Mouse (Mus musculus) midbrain, postnatal 0 days (tissue): ENCODE data around the gene Irf4. TPM values are rescaled to one million over a fixed set of nuclear protein-coding genes. Genes with fewer than 3 reads are reported as not detected.

ENCODE experiments used
- ATAC-seq: fragments of 200-750 bp; cut with Nextera tagmentation; 2 replicates; pipeline ENCODE4 v1.8.0; 2017; ENCODE audit warnings: moderate number of reproducible peaks, mild to moderate bottlenecking, moderate TSS enrichment, moderate library complexity; ENCODE audit not compliant: low FRiP score
- DNase-seq: peaks from one replicate; pipeline ENCODE4 v3.0.0-alpha.2; 2015; ENCODE audit warnings: low spot score
- H3K27ac ChIP-seq: fragments of 300-500 bp; sonication (generic); 2 replicates; pipeline ENCODE4 v1.5.1; 2014; ENCODE audit warnings: low read depth, mild to moderate bottlenecking, low read length, mixed read lengths
- H3K27me3 ChIP-seq: fragments of 300-500 bp; sonication (generic); 2 replicates; pipeline ENCODE4 v1.6.1; 2014; ENCODE audit warnings: low read length, control low read depth, mixed read lengths; ENCODE audit not compliant: insufficient read depth
- H3K36me3 ChIP-seq: fragments of 300-500 bp; sonication (generic); 2 replicates; pipeline ENCODE4 v1.6.1; 2014; ENCODE audit warnings: low read length, control low read depth, mixed read lengths; ENCODE audit not compliant: insufficient read depth
- H3K4me1 ChIP-seq: fragments of 300-500 bp; sonication (generic); 2 replicates; pipeline ENCODE4 v1.6.1; 2014; ENCODE audit warnings: mild to moderate bottlenecking, control low read depth, antibody characterized with exemption, low read length, mixed read lengths; ENCODE audit not compliant: insufficient read depth
- H3K4me2 ChIP-seq: fragments of 300-500 bp; sonication (generic); 2 replicates; pipeline ENCODE4 v1.6.1; 2014; ENCODE audit warnings: low read depth, mild to moderate bottlenecking, low read length, mixed read lengths; ENCODE audit not compliant: poor library complexity, severe bottlenecking
- H3K4me3 ChIP-seq: fragments of 300-500 bp; sonication (generic); 2 replicates; pipeline ENCODE4 v1.5.1; 2014; ENCODE audit warnings: low read depth, mild to moderate bottlenecking, low read length, moderate library complexity
- H3K9ac ChIP-seq: fragments of 300-500 bp; sonication (generic); replicated peaks from 2 replicates; pipeline ENCODE4 v1.6.1; 2014; ENCODE audit warnings: mild to moderate bottlenecking, low read length, moderate library complexity, mixed read lengths; ENCODE audit not compliant: poor library complexity, severe bottlenecking
- H3K9me3 ChIP-seq: fragments of 300-500 bp; sonication (generic); 2 replicates; pipeline ENCODE4 v1.6.1; 2016; ENCODE audit warnings: low read length, control low read depth
- CTCF ChIP-seq: IDR thresholded peaks from 2 replicates; pipeline ENCODE4 v1.5.1; 2016; ENCODE audit warnings: antibody characterized with exemption, mild to moderate bottlenecking
- WGBS: fragments of 180-500 bp; shearing (Covaris S2); extraction: QIAGEN DNeasy Blood & Tissue Kit; methylation state at CpG from one replicate; pipeline ENCODE4 v1.1.7; 2014; 5-methylcytosine and 5-hydroxymethylcytosine counted together
- polyA plus RNA-seq: library from polyadenylated mRNA; unstranded; fragments of >200 nt; fragmentation: Nextera tagmentation; extraction: Ambion mirVana; gene quantifications from 2 replicates; pipeline ENCODE4 v1.2.1, GENCODE M21; 2015
- total RNA-seq: library from RNA; depleted of rRNA; stranded (reverse); fragments of >200 nt; gene quantifications from 2 replicates; pipeline ENCODE4 v1.2.3, GENCODE M21; 2014

Gene Irf4
- total and polyA plus RNA-seq, 2 experiments from 2014 or later = 0.02 to 0.44 TPM

DNA sequence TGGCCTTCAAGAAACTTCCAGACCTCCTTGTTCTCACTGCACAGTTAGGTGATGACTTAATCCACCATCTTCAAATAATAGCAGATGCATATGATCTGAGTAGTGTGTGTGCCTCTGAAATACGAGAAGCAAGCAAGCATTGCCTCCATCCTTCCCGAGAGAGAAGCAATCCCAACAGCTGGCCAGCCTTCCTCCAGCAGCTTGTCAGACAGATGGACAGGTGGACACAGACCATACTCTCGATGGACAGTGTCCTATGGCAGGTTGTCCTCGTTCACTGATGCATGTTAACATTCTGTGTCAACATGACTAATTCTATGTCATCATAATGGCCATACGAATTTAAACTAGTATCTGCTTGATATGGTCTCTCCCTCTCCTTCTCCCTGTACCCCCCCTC, 25.8 kb upstream of the Irf4 start:
- DNase-seq = no peak
- Histone ChIP-seq H3K4me1 (no peaks in the 10 kb centered on the region), H3K27ac (no peak overlapping the region), H3K4me2 (no peak overlapping the region), H3K36me3 (no peaks in the 10 kb centered on the region), H3K4me3 (no peak overlapping the region), H3K9ac (no peak overlapping the region), H3K27me3 (no peaks in the 10 kb centered on the region), H3K9me3 (no peaks in the 10 kb centered on the region)
- no peak for TF ChIP-seq CTCF
- ATAC-seq = no peak
- WGBS = 64% methylated on average over 5 of the region's 5 CpGs

DNA sequence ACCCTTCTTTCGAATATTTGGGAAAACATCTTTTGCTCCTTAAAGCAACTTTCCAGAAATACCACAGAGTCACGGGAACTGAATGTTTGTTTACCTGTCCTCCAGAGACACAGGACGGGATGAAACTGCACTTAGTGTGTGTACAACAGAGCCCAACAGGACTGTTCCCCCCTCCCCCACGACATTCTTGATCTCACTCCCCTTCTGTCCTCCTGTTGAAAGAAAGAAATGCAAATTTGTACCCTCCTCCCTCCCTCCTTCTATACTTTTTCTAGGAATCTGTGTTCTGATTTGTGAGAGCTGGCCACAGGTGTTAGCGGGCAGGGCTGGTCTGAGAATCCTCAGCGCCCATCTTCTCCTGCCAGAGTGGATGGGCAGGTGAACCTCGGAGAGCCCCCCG, 25.2 kb upstream of the Irf4 start:
- Histone ChIP-seq H3K4me3 (no peak overlapping the region), H3K27ac (no peak overlapping the region), H3K9me3 (no peaks in the 10 kb centered on the region), H3K36me3 (no peaks in the 10 kb centered on the region), H3K4me2 (no peak overlapping the region), H3K9ac (no peak overlapping the region), H3K27me3 (no peaks in the 10 kb centered on the region), H3K4me1 (no peaks in the 10 kb centered on the region)
- 69% methylated on average over 8 of the region's 8 CpGs for WGBS
- no peak for DNase-seq
- TF ChIP-seq CTCF = no peak
- no peak for ATAC-seq

DNA sequence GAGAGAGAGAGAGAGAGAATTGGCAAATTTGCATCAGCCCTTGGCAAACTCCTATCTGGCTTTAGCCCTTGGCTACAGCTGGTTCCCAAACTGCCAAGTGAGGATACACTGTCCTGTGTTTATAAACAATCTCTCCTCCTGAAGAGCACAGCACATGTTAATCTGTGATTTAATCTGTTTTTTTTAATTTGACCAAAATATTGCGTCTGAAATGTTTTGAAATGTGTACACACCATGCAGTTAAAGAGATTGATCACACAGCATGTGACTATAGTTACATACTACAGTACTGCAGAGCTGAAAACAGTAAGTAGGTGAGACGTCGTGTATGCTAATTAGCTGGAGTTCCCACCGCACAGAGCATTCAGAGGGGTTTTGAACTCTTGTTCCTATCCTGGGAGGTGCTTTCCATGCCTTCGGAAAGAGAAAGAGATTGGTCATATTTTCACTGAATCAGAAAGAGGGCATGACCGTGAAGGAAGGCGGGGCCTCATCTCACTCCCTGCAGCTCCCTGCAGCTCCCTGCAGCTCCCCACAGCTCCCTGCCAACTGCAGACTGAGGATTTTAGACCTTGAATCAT, 24.2 kb upstream of the Irf4 start:
- no peaks in the 10 kb centered on the region for H3K4me1 ChIP-seq
- no peaks in the 10 kb centered on the region for H3K27me3 ChIP-seq
- no peak overlapping the region for H3K4me3 ChIP-seq
- no peak overlapping the region for H3K27ac ChIP-seq
- no peaks in the 10 kb centered on the region for H3K9me3 ChIP-seq
- 23% methylated on average over 7 of the region's 7 CpGs for WGBS
- no peak overlapping the region for H3K4me2 ChIP-seq
- no peaks in the 10 kb centered on the region for H3K36me3 ChIP-seq
- H3K9ac ChIP-seq = no peak overlapping the region
- DNase-seq (peak; percentile 67), ATAC-seq (no peak)
- no peak for TF ChIP-seq CTCF

DNA sequence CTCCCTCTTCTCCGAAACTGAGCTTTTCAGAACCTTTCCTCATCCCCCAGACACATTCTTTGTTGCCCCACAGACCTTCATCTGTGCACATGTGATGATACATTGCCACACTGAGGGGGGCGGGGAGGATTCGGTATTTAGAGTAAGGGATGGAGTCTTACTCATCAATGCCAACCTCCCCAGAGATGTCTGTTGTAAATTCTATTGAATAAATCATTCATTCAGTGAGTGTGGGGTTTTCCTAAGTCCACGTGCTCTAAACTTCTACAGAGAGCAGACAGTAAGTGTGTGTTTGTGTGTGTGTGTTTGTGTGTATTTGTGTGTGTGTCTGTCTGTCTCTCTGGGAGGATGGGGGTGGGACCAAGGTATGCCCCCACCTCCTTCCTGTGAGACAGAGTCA, 22.1 kb upstream of the Irf4 start:
- DNase-seq = no peak
- no peaks in the 10 kb centered on the region for H3K27me3 ChIP-seq
- 88% methylated on average over 4 of the region's 4 CpGs for WGBS

DNA sequence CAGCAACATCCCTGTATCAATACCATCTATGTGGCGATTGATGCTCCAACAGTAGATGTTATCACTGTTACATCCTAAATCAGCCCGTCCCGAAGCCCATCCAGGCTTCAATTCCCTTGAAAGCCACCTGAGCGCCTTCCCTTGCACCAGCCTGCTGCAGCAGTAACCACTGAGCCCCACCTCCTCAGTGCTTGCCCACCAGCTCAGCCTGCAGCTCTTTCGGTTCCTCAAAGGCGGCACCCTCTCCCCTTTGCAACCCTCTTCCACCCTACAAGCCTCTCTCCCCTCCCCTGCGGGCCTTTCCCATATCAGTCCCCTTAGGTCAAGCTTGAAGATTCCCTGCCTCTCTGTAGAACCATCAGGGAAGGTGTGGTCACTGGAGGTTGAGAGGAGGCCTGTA, 20.9 kb upstream of the Irf4 start:
- no peak overlapping the region for H3K27ac ChIP-seq
- WGBS = 97% methylated on average over 7 of the region's 7 CpGs
- no peaks in the 10 kb centered on the region for H3K4me1 ChIP-seq

More for the DNA sequence above, 22.1 kb upstream of the Irf4 start:
- Histone ChIP-seq H3K36me3 (no peaks in the 10 kb centered on the region), H3K9me3 (no peaks in the 10 kb centered on the region), H3K4me1 (no peaks in the 10 kb centered on the region), H3K4me3 (no peak overlapping the region), H3K9ac (no peak overlapping the region), H3K27ac (no peak overlapping the region), H3K4me2 (no peak overlapping the region)
- TF ChIP-seq CTCF = no peak
- no peak for ATAC-seq

DNA sequence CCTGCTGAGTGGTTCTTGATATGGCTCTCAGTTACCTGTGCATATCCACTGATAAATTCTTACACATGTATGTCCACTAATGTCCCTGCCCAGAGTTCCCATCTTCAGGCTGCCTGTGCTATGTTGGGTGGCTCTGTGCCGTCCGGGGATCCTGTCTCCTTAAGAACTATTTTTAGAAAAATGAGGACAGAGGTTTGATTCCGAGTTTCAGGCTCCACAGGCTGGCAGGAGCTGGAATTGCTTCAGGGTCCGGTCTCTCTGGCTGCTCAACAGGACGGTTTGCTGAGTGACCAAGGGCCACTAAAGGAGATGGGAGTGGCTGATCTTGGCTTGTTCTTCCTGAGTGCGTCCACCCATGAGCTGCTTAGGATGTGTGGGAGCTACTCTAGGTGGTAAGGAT, 19.8 kb upstream of the Irf4 start:
- H3K9me3 ChIP-seq = no peaks in the 10 kb centered on the region
- H3K9ac ChIP-seq = no peak overlapping the region
- peak; percentile 41; the same call in 1 of the 2 replicates for TF ChIP-seq CTCF
- no peaks in the 10 kb centered on the region for H3K36me3 ChIP-seq
- DNase-seq (peak; percentile 40), ATAC-seq (no peak)
- no peaks in the 10 kb centered on the region for H3K27me3 ChIP-seq
- H3K4me2 ChIP-seq = no peak overlapping the region
- no peak overlapping the region for H3K27ac ChIP-seq
- no peaks in the 10 kb centered on the region for H3K4me1 ChIP-seq
- no peak overlapping the region for H3K4me3 ChIP-seq
- 54% methylated on average over 6 of the region's 6 CpGs for WGBS

More for the DNA sequence above, 20.9 kb upstream of the Irf4 start:
- H3K9me3 ChIP-seq = no peaks in the 10 kb centered on the region
- H3K9ac ChIP-seq = no peak overlapping the region
- no peak for DNase-seq
- no peak overlapping the region for H3K4me2 ChIP-seq
- no peak overlapping the region for H3K4me3 ChIP-seq
- TF ChIP-seq CTCF = no peak
- ATAC-seq = no peak
- no peaks in the 10 kb centered on the region for H3K27me3 ChIP-seq
- no peaks in the 10 kb centered on the region for H3K36me3 ChIP-seq
